Mouse (Mus musculus) neural tube, embryonic 14.5 days (tissue): ENCODE data around the gene Sgcd. TPM values are rescaled to one million over a fixed set of nuclear protein-coding genes. Genes with fewer than 3 reads are reported as not detected.

Source experiments
- ATAC-seq: fragments of 200-750 bp; cut with Nextera tagmentation; 2 replicates; pipeline ENCODE4 v1.8.0; 2017; ENCODE audit warnings: low read depth, mild to moderate bottlenecking, moderate TSS enrichment, moderate library complexity
- H3K27ac ChIP-seq: fragments of 300-500 bp; sonication (generic); 2 replicates; pipeline ENCODE4 v1.5.1; 2014; ENCODE audit warnings: low read depth, mild to moderate bottlenecking, control low read depth, low read length, moderate library complexity, mixed read lengths
- H3K27me3 ChIP-seq: fragments of 300-500 bp; sonication (generic); 2 replicates; pipeline ENCODE4 v1.6.1; 2014; ENCODE audit warnings: low read length; ENCODE audit not compliant: control insufficient read depth, insufficient read depth
- H3K36me3 ChIP-seq: fragments of 300-500 bp; sonication (generic); 2 replicates; pipeline ENCODE4 v1.6.1; 2014; ENCODE audit warnings: low read length, mixed read lengths; ENCODE audit not compliant: control insufficient read depth, insufficient read depth
- H3K4me1 ChIP-seq: fragments of 300-500 bp; sonication (generic); 2 replicates; pipeline ENCODE4 v1.6.1; 2014; ENCODE audit warnings: low read length; ENCODE audit not compliant: control insufficient read depth, insufficient read depth
- H3K4me2 ChIP-seq: fragments of 300-500 bp; sonication (generic); 2 replicates; pipeline ENCODE4 v1.6.1; 2014; ENCODE audit warnings: mild to moderate bottlenecking, low read depth, low read length, control low read depth
- H3K4me3 ChIP-seq: fragments of 300-500 bp; sonication (generic); 2 replicates; pipeline ENCODE4 v1.5.1; 2014; ENCODE audit warnings: low read depth, low read length, control low read depth, mixed read lengths
- H3K9ac ChIP-seq: fragments of 300-500 bp; sonication (generic); replicated peaks from 2 replicates; pipeline ENCODE4 v1.6.1; 2014; ENCODE audit warnings: low read depth, mild to moderate bottlenecking, control low read depth, low read length, mixed read lengths
- H3K9me3 ChIP-seq: fragments of 300-500 bp; sonication (generic); 2 replicates; pipeline ENCODE4 v1.6.1; 2016; ENCODE audit warnings: low read length; ENCODE audit not compliant: control insufficient read depth
- WGBS: fragments of 180-500 bp; shearing (Covaris S2); extraction: QIAGEN DNeasy Blood & Tissue Kit; methylation state at CpG from one replicate; pipeline ENCODE4 v1.1.7; 2014; 5-methylcytosine and 5-hydroxymethylcytosine counted together
- polyA plus RNA-seq: library from polyadenylated mRNA; unstranded; fragments of >200 nt; fragmentation: Nextera tagmentation; extraction: Ambion mirVana; gene quantifications from 2 replicates; pipeline ENCODE4 v1.2.1, GENCODE M21; 2014

Gene Sgcd
- polyA plus RNA-seq, 1 experiment from 2014 or later: 9.0 TPM

DNA sequence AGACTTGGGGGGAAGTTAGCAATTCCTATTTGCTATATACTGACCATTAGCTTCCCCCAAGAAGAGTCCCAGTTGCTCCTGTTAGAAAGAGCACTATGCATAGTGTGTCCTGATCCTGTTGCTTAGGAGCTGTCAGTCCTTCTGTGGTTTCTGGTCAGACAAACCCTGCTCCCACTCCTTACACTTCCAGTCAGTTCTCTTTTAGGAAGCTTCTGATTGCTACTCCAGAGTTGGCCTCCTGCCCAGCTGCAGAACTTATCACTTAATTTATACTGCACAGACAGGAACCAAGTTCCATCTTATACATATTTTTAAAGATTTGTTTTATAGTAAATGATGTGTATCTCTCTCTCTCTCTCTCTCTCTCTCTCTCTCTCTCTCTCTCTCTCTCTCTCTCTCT lies 878.5 kb downstream of the Sgcd start:
- H3K9ac ChIP-seq: no peak overlapping the region
- no peaks in the 10 kb centered on the region for H3K36me3 ChIP-seq
- no peaks in the 10 kb centered on the region for H3K4me1 ChIP-seq
- H3K4me2 ChIP-seq: no peak overlapping the region
- H3K27me3 ChIP-seq: no peaks in the 10 kb centered on the region
- H3K9me3 ChIP-seq: no peaks in the 10 kb centered on the region
- no peak for ATAC-seq
- no peak overlapping the region for H3K4me3 ChIP-seq
- H3K27ac ChIP-seq: no peak overlapping the region

DNA sequence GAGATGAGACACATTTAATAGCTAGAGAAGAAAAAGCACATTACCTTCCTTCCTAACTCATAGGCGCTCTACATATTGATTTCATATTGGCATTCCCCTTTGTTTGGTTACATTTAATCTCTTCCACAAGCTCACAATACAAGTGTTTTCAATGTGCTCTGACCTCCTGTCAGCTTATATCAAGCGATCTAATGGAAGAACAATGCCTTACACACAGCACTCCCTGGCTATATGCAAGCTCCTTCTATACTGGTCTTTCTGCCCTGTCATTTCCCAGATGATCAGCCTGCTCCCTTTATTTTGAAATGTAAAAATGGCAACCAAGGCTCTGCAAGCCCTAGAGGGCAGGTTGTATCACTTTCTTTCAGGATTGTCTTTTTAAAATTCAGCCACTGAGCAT lies 881.1 kb downstream of the Sgcd start:
- 86% methylated on average over 2 of the region's 2 CpGs for WGBS
- Histone ChIP-seq H3K27ac (no peak overlapping the region), H3K4me3 (no peak overlapping the region), H3K36me3 (no peaks in the 10 kb centered on the region), H3K9ac (no peak overlapping the region), H3K4me1 (no peaks in the 10 kb centered on the region), H3K9me3 (no peaks in the 10 kb centered on the region), H3K27me3 (no peaks in the 10 kb centered on the region), H3K4me2 (no peak overlapping the region)
- ATAC-seq: no peak

DNA sequence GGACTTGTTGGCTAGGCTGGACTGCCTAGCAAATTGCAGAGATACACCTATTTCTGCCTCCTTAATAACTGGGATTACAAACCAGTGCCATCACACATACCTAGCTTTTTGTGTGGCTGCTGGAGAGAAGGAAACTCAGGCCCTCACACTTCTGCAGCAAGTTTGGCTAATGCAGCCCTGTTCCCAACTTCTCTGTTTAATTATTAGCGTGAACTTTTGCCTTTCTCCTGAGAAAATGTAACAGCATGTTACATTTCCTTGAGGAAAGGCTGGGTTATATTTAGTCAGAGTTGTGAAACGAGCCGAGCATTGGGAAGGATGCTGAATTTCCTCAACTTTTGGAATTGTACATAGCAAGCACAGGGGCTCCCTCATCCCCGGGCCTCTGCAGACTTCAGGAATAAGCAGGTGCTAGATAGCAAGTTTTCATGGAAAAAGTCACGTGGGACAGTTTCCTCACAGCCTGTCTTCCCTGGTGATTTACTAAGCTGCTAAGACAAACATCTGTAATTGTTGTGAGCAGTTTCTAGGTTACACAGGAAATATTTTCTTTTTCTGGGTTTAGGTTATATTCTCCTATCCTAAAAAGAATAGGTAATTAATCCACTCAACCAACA lies 895.4 kb downstream of the Sgcd start:
- Histone ChIP-seq H3K4me3 (no peak overlapping the region), H3K4me1 (no peaks in the 10 kb centered on the region), H3K27ac (no peak overlapping the region), H3K36me3 (no peaks in the 10 kb centered on the region), H3K4me2 (no peak overlapping the region), H3K27me3 (no peaks in the 10 kb centered on the region), H3K9ac (no peak overlapping the region), H3K9me3 (no peaks in the 10 kb centered on the region)
- WGBS: 79% methylated on average over 5 of the region's 5 CpGs
- no peak for ATAC-seq

DNA sequence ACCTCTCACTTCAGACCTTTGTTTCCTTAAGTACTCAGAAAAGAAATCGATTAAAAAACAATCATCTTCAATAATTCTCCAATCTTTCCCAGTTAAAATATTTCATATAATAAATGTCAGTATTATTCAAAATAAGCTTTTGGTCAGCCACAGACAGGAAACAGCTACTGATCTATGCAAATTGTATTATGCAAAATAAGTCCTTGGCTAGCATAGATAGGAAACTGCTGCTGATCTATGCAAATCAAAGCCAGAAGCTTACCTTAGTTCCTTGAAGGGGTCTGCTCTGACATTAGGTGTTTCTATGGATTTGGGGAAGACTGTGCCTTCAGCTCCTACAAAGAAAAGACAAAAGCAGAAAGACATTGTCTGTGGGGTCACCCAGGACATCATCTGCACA lies 906.3 kb downstream of the Sgcd start:
- H3K36me3 ChIP-seq: no peaks in the 10 kb centered on the region
- no peak for ATAC-seq
- H3K27ac ChIP-seq: no peak overlapping the region
- H3K4me1 ChIP-seq: no peaks in the 10 kb centered on the region
- WGBS: 90% methylated on average over 1 of the region's 1 CpGs
- H3K4me2 ChIP-seq: no peak overlapping the region
- H3K9me3 ChIP-seq: no peaks in the 10 kb centered on the region
- no peak overlapping the region for H3K9ac ChIP-seq
- no peak overlapping the region for H3K4me3 ChIP-seq
- no peaks in the 10 kb centered on the region for H3K27me3 ChIP-seq

DNA sequence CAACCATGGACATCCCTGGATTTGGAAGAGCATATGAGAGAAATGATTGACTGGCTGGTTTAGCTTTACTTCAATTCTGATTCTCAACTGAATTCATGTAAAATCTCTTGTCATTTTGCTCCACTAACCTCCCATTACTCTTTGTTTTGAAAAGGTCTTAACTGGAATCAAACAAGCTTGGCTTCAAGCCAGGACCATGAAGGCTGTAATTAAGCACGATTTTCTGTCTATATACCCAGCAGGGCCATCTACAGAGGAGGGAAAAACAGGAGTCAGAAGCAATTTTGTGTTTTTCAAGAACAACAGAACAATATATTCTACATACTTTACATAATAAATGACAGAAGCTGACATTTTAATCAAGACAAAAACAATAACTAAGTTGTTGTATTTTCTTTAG lies 915.2 kb downstream of the Sgcd start:
- Histone ChIP-seq H3K4me2 (no peak overlapping the region), H3K9me3 (no peaks in the 10 kb centered on the region), H3K36me3 (no peaks in the 10 kb centered on the region), H3K4me1 (no peaks in the 10 kb centered on the region), H3K9ac (no peak overlapping the region), H3K27ac (no peak overlapping the region), H3K4me3 (no peak overlapping the region), H3K27me3 (no peaks in the 10 kb centered on the region)
- WGBS: 31% methylated on average over 1 of the region's 1 CpGs
- ATAC-seq: no peak

DNA sequence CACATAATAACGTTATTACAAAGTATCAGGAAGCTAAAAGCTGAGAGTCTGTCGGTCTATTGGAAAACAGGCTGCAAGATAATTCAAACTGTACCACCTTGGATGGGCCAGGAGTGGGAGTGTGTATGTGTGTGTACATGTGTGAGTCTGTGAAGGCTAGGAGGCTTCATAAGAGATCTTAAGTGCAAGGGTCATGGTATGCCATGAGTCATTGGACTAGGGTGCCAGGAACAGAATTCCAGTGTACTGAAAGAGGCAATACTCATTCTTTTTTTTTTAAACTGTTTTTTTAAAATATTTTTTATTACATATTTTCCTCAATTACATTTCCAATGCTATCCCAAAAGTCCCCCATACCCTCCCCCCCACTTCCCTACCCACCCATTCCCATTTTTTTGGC lies 917.6 kb downstream of the Sgcd start:
- 87% methylated on average over 2 of the region's 2 CpGs for whole genome bisulfite sequencing
- no peak overlapping the region for H3K4me3 ChIP-seq
- H3K4me1 ChIP-seq: no peaks in the 10 kb centered on the region
- H3K9ac ChIP-seq: no peak overlapping the region
- no peaks in the 10 kb centered on the region for H3K36me3 ChIP-seq
- no peaks in the 10 kb centered on the region for H3K9me3 ChIP-seq
- H3K27ac ChIP-seq: no peak overlapping the region
- H3K27me3 ChIP-seq: no peaks in the 10 kb centered on the region
- no peak overlapping the region for H3K4me2 ChIP-seq
- no peak for ATAC-seq

DNA sequence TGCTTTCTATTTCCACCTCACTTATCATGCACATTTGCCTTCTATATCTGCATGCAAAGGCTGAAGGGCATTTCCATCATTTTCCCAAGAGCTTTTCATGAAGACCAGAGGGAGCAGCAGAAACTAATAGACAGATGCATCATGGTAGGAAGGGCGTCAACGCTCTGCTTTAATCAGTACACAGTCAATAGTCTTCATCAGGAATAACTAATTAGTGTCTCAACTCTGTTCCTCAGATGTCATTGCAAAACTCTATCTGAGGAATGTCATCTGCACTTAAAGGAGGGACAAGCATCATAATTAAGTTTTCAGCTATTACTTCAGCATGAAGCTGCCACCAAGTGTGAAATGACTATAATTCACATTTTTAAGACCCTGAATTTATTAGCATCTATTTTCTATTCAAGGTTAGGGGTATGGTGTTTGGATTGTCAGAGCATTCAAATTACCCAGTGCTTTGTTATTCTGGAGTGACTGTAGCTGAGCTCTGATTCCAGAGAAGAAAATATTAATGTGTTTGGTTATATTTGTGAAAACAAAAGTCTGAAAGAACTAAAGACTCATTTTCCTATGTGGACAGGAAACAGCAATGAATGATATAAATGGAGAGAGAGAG lies 918.9 kb downstream of the Sgcd start:
- Histone ChIP-seq H3K4me2 (no peak overlapping the region), H3K36me3 (no peaks in the 10 kb centered on the region), H3K27me3 (no peaks in the 10 kb centered on the region), H3K27ac (no peak overlapping the region), H3K4me1 (no peaks in the 10 kb centered on the region), H3K9ac (no peak overlapping the region), H3K4me3 (no peak overlapping the region), H3K9me3 (no peaks in the 10 kb centered on the region)
- ATAC-seq: no peak
- WGBS: 84% methylated on average over 2 of the region's 2 CpGs

DNA sequence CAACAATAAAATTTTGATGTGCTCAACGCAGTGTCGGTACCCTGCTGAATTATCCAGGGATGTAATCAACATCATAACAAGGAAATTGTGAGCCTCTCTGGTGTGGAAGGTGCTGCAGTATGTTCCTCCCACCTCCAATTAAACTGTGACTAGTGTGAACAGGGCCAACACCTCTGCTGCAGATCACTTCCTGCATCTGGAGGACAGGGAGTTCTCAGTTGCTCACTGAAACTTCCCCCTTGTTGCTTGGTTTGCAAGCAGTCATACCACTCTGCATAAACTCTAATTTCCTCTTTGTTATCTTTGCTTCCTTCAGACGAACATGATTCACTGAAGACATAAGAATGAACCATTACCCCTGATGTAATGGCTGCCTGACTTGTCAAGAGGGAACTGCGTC lies 925.1 kb downstream of the Sgcd start:
- no peak overlapping the region for H3K4me2 ChIP-seq
- H3K27me3 ChIP-seq: no peaks in the 10 kb centered on the region
- no peak overlapping the region for H3K27ac ChIP-seq
- 70% methylated on average over 4 of the region's 4 CpGs for WGBS
- H3K4me1 ChIP-seq: no peaks in the 10 kb centered on the region
- no peak overlapping the region for H3K9ac ChIP-seq
- H3K36me3 ChIP-seq: no peaks in the 10 kb centered on the region
- H3K4me3 ChIP-seq: no peak overlapping the region
- H3K9me3 ChIP-seq: no peaks in the 10 kb centered on the region
- ATAC-seq: no peak

DNA sequence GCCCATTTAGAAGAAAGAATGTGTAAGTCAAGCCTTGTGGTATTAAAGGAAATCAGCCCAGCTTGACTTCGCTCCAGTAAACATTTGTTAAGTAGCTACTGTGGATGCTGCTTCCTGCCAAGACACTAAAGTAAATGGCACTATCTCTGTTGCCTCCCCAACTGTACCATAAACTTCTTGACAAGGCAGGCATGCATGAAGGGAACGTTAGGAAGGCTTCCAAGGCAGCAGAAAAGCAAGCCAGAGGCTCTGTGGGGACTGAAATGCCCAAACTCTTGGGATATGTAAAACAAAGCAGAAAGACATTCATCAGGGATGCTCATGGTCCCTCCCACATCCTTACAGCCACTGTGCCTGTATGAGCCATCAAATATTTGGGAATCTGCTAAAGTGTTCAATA lies 938.4 kb downstream of the Sgcd start:
- 47% methylated on average over 2 of the region's 2 CpGs for WGBS
- Histone ChIP-seq H3K36me3 (no peaks in the 10 kb centered on the region), H3K4me2 (no peak overlapping the region), H3K9me3 (no peaks in the 10 kb centered on the region), H3K4me3 (no peak overlapping the region), H3K27ac (no peak overlapping the region), H3K9ac (no peak overlapping the region), H3K4me1 (no peaks in the 10 kb centered on the region), H3K27me3 (no peaks in the 10 kb centered on the region)
- no peak for ATAC-seq
